Mouse (Mus musculus): Measurements from ENCODE around the gene Zfp418. TPM values are rescaled to one million over a fixed set of nuclear protein-coding genes. Genes with fewer than 3 reads are reported as not detected.
"Not testable (repeated sequence)": the region's sequence is repeated elsewhere in the genome, so short reads cannot be mapped to it uniquely, and the experiment has no call there.

The Zfp418 gene
- polyA plus RNA-seq, 1 experiment from 2014 or later: 0.51 TPM

- not testable (repeated sequence) for H3K4me1 ChIP-seq; H3K27ac ChIP-seq; ATAC-seq; H3K9me3 ChIP-seq (replicated peaks); H3K27me3 ChIP-seq (replicated peaks); H3K36me3 ChIP-seq
- Histone ChIP-seq H3K9ac (peak within 1 kb of the TSS; percentile 68), H3K4me2 (peak within 1 kb of the TSS; percentile 71), H3K4me3 (peak within 1 kb of the TSS; percentile 64)
- 1% methylated on average over 24 of the region's 24 CpGs for WGBS (ENCODE audit: insufficient replicate concordance)
Measured at GRCm38 (mm10) chr7:7209313-7210151, 38.4 kb downstream of the Zfp418 start, which contains the start of gene Zfp772. Zfp772 (minus strand) TSS chr7:7209998.

Other genes with a start within 250 kb of the Zfp418 start
- not detected in 2 replicates for gene Aurkc, start 176.0 kb upstream of the Zfp418 start, polyA plus RNA-seq (2016; fragmentation: Nextera tagmentation; extraction: Ambion mirVana)
- gene Zfp954, start 49.8 kb upstream of the Zfp418 start, polyA plus RNA-seq (2016; fragmentation: Nextera tagmentation; extraction: Ambion mirVana): 5.8 and 5.9 TPM in 2 replicates
- gene Zfp773, start 34.6 kb upstream of the Zfp418 start, polyA plus RNA-seq (2016; fragmentation: Nextera tagmentation; extraction: Ambion mirVana): 0.42 and 0.44 TPM in 2 replicates
- gene Zfp772, start 38.7 kb downstream of the Zfp418 start, polyA plus RNA-seq (2016; fragmentation: Nextera tagmentation; extraction: Ambion mirVana): 2.1 and 2.2 TPM in 2 replicates
- 0.07 TPM in 1 of 2 replicates, not detected in the other for gene Vmn2r29, start 76.0 kb downstream of the Zfp418 start, polyA plus RNA-seq (2016; fragmentation: Nextera tagmentation; extraction: Ambion mirVana)
- gene Gm45844, start 107.0 kb downstream of the Zfp418 start, polyA plus RNA-seq (2016; fragmentation: Nextera tagmentation; extraction: Ambion mirVana): 1.0 and 1.2 TPM in 2 replicates
- gene Clcn4, start 129.5 kb downstream of the Zfp418 start, polyA plus RNA-seq (2016; fragmentation: Nextera tagmentation; extraction: Ambion mirVana): 18.4 and 18.9 TPM in 2 replicates
- gene Vmn2r30, start 166.3 kb downstream of the Zfp418 start, polyA plus RNA-seq (2016; fragmentation: Nextera tagmentation; extraction: Ambion mirVana): not detected in 2 replicates
- gene Gm45783, start 203.2 kb downstream of the Zfp418 start, polyA plus RNA-seq (2016; fragmentation: Nextera tagmentation; extraction: Ambion mirVana): not detected in 2 replicates
- not detected in 2 replicates for gene Vmn2r31, start 228.4 kb downstream of the Zfp418 start, polyA plus RNA-seq (2016; fragmentation: Nextera tagmentation; extraction: Ambion mirVana)

Data from liver, embryonic 12.5 days (tissue).